Mouse (Mus musculus) CH12.LX (cell line): ENCODE results near the gene Cpne5.

ENCODE experiments used
- CTCF ChIP-seq, 2 experiments: IDR thresholded peaks in 1 of 2; conservative IDR thresholded peaks in 1 of 2; 2 replicates each; pipeline ENCODE4 v1.5.1; 2011 to 2012; ENCODE audit warnings: low read depth in 2 of 2, low read length in 2 of 2, improper control_type of control experiment in 1 of 2, inconsistent platforms in 1 of 2, mild to moderate bottlenecking in 1 of 2, moderate library complexity in 1 of 2
- EP300 ChIP-seq: IDR thresholded peaks from 2 replicates; pipeline ENCODE4 v1.6.1; 2011; ENCODE audit warnings: low read length, improper control_type of control experiment
- HCFC1 ChIP-seq: IDR thresholded peaks from 2 replicates; pipeline ENCODE4 v1.6.1; 2012; ENCODE audit warnings: low read depth, mild to moderate bottlenecking, inconsistent platforms, low read length, improper control_type of control experiment
- MAFK ChIP-seq: IDR thresholded peaks from 2 replicates; pipeline ENCODE4 v1.6.1; 2011; ENCODE audit warnings: low read length, improper control_type of control experiment; ENCODE audit not compliant: insufficient replicate concordance
- ZC3H11A ChIP-seq: IDR thresholded peaks from 2 replicates; pipeline ENCODE4 v1.6.1; 2012; ENCODE audit warnings: low read depth, mild to moderate bottlenecking, inconsistent platforms, low read length, improper control_type of control experiment

GRCm38 (mm10) chr17:29155355-29156135 is 82.4 kb downstream of the Cpne5 start:
- no peak for TF ChIP-seq HCFC1
- no peak for TF ChIP-seq CTCF (conservative IDR thresholded peaks at IDR 0.05 in 1 of 2, IDR thresholded peaks at IDR 0.05 in 1 of 2; ENCODE audit: low read depth in 2 of 2, low read length in 2 of 2)
- TF ChIP-seq MAFK, result no peak
- no peak for TF ChIP-seq EP300
- TF ChIP-seq ZC3H11A, result no peak
